Mouse (Mus musculus) mouse trophoblast stem cell (cell line): ENCODE measurements around the gene Crlf2.

Source experiments
- in situ Hi-C, 2 experiments: fragments of 300-500 bp; cut with MseI, MboI; formaldehyde crosslinking; loops; 2 replicates in 1 of 2; 3 replicates in 1 of 2; pipeline ENCODE4 v1.15.1; 2025

The Crlf2 gene

DNA sequence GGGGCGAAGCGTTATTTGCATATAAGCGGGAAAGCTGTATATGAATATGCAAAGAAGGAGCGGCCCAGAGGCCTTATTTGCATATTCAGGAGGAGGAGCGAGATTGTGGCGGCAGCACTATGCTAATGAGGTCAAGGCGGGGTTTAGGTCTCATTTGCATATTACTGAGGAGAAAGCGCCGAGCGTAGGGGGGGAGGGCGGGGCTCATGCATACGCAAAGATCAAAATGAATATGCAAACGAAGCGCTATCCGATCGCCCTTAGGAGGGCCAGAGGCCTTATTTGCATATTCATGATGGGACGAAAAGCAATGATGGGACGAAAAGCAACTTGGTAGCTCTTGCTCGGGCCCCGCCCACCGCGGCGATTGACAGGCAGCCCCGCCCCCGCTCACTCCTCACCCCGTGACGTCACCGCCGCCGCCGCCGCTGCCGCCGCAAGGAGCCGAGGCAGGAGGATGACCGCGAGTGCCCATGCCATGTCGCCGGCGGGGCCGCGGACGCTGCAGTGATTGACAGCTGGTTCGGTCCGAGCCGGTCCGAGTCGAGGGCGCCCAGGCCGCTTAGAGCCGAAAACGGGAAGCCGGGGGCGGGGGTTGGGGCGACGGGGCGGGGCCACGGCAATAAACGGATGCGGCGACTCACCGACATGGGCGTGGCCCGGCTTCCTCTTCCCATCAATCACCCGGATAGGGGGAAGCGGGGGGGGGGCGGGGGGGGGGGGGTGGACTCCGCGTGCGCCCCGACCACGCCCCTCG lies at the start of gene Crlf2:
Gene Crlf2, minus strand, starts transcription at position 590 of the 757 bp plus-strand sequence.
- in situ Hi-C loops: no loop called here

- in situ Hi-C loops: no loop called here
Observed at GRCm38 (mm10) chr5:109602585-109602984, 43.8 kb upstream of the Crlf2 start.

- in situ Hi-C loops: no loop called here
Observed at GRCm38 (mm10) chr5:109601080-109601479, 42.3 kb upstream of the Crlf2 start.

DNA sequence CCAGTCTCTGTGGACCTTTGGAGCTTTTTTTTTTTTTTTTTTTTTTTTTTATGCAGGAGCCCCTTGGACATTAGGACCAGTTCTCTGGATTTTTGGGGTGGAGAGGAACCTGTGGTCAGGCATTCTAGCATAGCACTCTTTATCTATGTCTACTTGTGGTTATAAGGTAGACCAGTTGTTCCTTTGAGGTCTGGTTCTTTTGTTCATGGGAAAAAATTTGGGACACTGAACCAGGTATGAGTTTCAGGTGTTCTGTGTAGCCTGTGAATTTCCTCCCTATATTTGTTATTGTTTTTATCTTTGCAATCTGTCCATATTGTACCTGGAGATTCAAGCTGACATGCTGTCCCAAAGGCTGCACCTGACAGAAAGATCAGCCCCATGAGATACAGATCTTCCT lies 40.1 kb upstream of the Crlf2 start:
- in situ Hi-C loops: loop anchor here in 1 of 2 experiments (10.0 kb wide), 1 partner anchor 94 kb away; no protein-coding TSS in a partner anchor

- in situ Hi-C loops: loop anchor here in 1 of 2 experiments (10.0 kb wide), 1 partner anchor 92 kb away; no protein-coding TSS in a partner anchor
Observed at GRCm38 (mm10) chr5:109596647-109597046, 37.9 kb upstream of the Crlf2 start.

DNA sequence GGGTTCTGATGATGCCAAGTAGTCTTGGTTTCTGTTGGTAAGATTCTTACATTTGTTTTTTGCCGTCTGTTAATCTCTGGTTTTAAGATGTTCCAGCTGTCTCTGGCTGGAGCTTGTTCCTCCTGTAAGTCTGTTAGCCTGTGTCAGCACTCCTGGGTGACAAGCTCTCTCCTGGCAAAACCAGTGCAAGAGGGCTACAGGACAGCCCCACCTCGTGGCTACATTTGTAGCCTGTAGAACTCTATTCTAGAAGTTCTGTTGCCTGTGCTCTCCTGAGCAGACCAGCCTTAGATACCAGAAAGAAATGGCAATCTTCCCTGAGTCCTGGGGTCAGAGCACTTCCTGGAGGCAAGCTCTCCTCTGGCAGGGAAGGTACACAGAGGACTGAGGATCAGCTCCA lies 4.0 kb upstream of the Crlf2 start:
- in situ Hi-C loops: no loop called here

DNA sequence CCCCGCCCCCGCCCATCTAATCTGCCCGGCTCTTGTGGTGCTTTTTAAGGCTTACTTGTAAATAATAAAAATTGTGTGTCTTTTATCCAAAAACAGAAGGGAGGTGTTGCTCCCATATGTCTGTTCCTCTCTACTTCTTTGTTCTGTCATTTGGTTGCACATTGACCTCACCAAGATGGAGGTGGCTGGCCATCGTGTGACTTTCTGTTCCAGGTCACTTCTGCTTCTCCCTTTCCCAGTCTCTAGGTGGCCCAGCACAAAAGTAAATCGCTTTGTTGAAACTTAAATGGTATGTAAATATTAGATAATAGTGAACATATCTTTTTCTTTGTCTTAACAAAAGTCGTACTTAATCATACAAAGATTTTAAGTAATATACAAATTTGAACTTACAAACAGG lies 398 bp upstream of the Crlf2 start:
- in situ Hi-C loops: no loop called here

DNA sequence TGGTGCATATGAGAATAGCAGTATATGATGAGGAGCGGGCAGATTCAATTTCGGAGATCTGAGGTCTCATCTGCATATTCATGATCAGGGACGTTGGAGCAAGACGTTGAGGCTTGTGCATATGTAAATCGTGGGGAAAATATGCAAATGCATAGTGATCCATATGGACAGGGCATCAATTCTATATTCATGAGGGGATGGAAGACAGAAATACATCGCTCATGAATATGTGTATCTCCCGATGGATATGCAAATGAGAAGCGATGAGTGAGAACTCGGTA lies 730 bp downstream of the Crlf2 start:
- in situ Hi-C loops: no loop called here

- in situ Hi-C loops: no loop called here
Observed at GRCm38 (mm10) chr5:109557321-109558122, 1.3 kb downstream of the Crlf2 start.

DNA sequence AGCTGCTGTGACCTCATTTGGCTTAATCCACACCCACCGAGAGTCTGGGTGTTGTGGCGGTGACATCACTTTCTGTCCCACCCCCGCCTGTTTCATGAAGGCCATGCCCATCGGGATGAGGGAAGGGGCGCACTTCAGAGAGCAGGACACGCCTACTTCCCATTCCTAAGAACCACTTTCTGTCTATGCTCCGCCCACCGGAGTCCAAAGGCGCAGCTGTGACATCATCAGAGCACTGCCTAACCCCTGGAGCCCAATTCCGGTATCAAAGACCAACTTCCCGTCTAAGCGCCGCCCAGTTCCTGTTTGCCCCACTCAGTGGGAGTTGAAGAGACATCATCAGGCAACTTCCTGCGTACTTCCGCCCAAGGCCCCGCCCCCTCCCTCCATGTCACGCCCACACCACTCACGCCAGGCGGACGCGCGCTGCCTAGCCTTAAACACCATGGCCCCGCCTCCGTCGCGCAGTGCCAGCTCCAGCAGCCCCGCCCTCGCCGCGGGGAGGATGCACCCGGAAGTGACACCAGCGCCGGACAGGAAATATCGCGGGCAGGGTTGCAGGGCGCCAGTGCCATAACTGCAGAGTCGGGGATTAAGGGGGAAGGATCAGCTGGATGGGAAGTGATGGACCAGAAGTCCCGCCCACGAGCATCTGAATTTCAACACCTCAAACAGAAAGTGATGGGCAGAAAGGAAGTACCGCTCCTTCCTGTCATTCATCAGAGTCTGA lies 2.0 kb downstream of the Crlf2 start:
- in situ Hi-C loops: no loop called here

DNA sequence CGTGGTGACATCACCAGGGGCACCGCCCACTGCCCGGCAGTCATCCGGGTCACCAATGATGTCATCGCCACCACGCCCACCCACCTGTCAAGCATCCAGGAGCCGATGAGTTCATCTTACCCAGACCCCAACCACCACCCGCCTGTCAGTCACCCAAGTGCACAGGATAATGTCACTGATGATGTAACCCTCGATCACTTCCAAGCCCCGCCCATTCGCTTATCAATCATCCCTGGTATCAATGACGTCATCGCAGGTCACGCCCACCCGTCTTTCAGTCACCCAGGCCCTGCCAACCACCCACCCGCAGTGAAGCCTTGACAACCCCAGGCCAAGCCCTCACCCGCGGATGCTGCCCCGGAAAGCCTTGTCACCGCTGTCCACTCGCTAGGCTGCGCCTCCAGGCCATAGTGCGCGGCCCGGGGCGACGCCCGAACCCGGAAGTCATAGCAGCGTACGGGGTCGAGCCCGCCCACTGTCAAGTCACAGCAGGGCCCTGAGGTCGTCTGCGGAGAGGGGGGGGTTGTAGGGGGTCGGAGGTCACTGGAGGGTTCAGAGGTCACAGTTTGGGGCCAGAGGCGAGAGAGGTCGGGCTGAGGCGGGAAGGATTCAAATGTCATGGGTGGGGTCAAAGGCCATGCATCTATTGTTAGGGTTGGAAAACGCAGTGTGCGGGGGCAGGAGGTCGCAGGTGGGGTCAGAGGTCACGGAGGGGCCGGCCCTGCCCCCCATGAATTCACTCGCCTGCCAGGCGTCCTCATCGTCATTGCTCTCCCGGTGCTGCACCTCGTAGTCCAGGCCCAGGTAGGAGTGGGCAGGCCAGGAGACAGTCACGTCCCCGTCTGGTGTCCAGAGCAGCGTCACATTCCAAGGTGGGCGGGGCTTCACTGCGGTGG lies 2.9 kb downstream of the Crlf2 start:
- in situ Hi-C loops: no loop called here

- in situ Hi-C loops: no loop called here
Observed at GRCm38 (mm10) chr5:109555236-109555675, 3.5 kb downstream of the Crlf2 start.

DNA sequence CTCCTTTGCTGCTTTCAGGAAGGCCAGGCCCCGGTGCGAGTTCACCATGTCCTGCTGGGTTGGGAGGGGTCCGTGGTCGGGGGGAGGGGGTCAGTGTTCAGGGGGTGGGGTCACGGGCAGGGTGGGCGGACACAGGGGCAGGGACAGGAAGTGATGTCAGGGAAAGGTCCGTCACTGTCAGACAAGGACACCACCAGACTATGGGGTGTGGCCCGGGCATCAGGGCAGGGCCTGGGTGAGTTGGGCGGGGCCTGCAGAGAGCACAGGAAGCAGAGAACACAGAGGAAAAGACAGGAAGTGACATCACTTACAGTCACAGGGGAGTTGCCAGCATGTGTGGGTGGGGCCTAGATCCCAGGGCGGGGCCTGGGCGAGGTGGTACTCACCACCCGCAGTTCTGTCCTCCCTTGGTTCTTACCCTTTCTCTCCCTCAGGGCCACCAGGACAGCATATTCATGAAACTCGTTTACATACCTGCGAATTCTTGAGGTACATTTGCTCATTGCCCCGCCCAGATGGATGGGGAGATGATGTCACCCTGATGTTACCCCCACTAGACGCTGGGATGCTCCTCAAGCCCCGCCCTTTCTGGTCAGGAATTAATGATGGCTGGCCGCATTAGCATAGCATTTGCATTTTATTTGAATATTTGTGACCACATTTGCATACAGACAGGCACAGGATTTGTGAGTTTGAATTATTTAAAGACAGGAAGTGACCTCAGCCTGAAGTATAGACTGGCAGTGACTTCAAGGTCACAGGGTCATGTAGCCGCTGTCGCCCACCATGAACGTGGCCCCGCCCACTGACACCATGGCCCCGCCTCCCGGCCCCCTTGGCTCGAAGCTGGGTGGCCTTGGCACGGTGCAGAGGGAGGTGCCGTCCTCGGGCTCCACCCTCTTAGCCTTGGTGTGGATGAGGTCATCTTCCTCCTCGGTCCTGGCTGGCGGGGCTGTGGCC lies 4.4 kb downstream of the Crlf2 start:
- in situ Hi-C loops: no loop called here

DNA sequence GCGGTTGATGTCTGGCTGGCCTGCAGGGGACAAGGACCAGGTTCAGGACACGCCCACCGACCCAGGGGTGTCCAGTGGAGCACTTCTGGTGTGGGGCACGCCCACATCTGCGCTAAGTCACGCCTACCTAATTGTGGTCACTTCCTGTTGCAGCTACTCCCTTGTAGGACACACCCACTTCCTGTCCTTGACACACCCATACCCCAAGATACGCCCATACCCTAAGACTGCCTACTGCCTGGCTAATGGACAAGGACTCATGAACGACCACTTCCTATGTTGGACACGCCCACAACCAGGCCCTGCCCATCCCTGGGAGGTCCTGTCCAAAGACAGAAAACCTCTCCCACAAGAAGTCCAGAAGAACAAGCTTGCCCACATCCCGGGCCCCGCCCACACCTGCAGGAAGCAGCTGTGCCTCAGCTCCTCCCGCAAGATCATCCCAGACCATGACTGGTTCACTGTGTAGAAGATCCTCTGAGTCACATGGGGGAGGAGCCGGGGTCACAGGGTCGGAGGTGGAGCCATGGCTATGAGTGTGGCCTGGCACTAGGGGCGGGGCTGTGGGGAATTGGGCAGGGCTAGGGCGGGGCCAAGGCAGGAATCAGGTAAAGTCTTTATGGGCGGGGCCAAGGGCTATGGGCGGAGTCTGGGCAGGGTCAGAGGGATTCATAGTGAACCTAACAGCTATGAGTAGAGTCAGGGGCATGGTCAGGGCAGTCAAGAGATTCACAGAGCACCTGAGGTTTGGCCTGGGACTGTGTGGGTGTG lies 5.4 kb downstream of the Crlf2 start:
- in situ Hi-C loops: no loop called here

DNA sequence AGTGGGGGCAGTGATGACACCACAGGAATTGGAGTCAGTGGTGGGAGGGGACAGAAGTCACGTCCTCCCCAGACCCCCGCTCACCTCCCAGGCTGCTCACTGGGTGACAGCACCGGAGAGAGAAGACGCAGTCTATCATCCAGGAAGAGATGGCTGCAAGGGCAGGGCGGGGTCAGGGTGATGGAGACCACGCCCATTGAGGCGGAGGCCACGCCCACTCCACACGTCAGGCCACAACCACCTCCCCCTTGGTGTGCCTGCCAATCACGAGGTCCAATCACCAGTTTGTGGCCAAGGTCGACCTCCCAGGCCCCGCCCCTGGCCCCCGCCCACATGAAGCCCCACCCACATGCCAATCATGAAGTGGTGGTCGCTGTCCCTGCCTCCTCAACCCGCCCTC lies 6.3 kb downstream of the Crlf2 start:
- in situ Hi-C loops: no loop called here

DNA sequence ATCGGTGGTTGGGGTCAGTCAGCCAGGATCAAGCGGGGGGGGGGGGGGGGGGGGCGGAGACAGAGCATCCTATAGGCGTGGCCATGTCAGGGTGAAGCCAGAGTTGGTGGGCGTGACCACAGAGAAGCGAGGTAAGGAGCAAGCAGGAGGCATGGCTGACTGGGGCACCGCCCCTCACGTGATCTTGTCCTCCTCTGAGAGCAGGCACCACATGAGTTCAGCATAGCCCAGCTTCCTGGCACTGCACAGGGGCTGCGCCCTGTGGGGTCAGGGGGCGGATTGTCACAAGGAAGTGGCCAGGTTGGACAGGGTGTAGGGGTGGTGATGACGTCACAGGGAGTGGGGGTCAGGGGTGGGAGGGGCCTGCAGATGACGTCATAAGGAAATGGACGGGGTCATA lies 6.7 kb downstream of the Crlf2 start:
- in situ Hi-C loops: no loop called here

GRCm38 (mm10) chr5:109551041-109551765 lies 7.6 kb downstream of the Crlf2 start:
- in situ Hi-C loops: no loop called here

- in situ Hi-C loops: no loop called here
Observed at GRCm38 (mm10) chr5:109550225-109550935, 8.4 kb downstream of the Crlf2 start.
